Mouse (Mus musculus) liver, embryonic 11.5 days (tissue): ENCODE results near the gene Cnn3. TPM values are rescaled to one million over a fixed set of nuclear protein-coding genes. Genes with fewer than 3 reads are reported as not detected.

Source experiments
- ATAC-seq: fragments of 200-750 bp; cut with Nextera tagmentation; replicated peaks from 2 replicates; pipeline ENCODE4 v1.8.0; 2017; ENCODE audit warnings: moderate number of reproducible peaks, mild to moderate bottlenecking, moderate TSS enrichment, moderate library complexity; ENCODE audit not compliant: low FRiP score
- DNase-seq: peaks from one replicate; pipeline ENCODE4 v3.0.0-alpha.2; 2017; ENCODE audit warnings: low spot score
- H3K27ac ChIP-seq: fragments of 300-500 bp; sonication (generic); 2 replicates; pipeline ENCODE4 v1.5.1; 2014; ENCODE audit warnings: mild to moderate bottlenecking, low read depth, low read length, control low read depth
- H3K27me3 ChIP-seq: fragments of 300-500 bp; sonication (generic); replicated peaks from 2 replicates; pipeline ENCODE4 v1.6.1; 2014; ENCODE audit warnings: low read length, mixed read lengths; ENCODE audit not compliant: control insufficient read depth, insufficient read depth
- H3K36me3 ChIP-seq: fragments of 300-500 bp; sonication (generic); 2 replicates; pipeline ENCODE4 v1.6.1; 2014; ENCODE audit warnings: mild to moderate bottlenecking, low read length, moderate library complexity, mixed read lengths; ENCODE audit not compliant: control insufficient read depth, insufficient read depth
- H3K4me1 ChIP-seq: fragments of 300-500 bp; sonication (generic); replicated peaks from 2 replicates; pipeline ENCODE4 v1.6.1; 2014; ENCODE audit warnings: low read length, mixed read lengths; ENCODE audit not compliant: control insufficient read depth, insufficient read depth
- H3K4me2 ChIP-seq: fragments of 300-500 bp; sonication (generic); 2 replicates; pipeline ENCODE4 v1.6.1; 2014; ENCODE audit warnings: mild to moderate bottlenecking, control low read depth, moderate library complexity
- H3K4me3 ChIP-seq: fragments of 300-500 bp; sonication (generic); 2 replicates; pipeline ENCODE4 v1.5.1; 2014; ENCODE audit warnings: low read depth, low read length, control low read depth
- H3K9ac ChIP-seq: fragments of 300-500 bp; sonication (generic); 2 replicates; pipeline ENCODE4 v1.6.1; 2014; ENCODE audit warnings: low read depth, low read length, control low read depth
- H3K9me3 ChIP-seq: fragments of 300-500 bp; sonication (generic); 2 replicates; pipeline ENCODE4 v1.6.1; 2016; ENCODE audit warnings: low read length, inconsistent platforms, mixed read lengths; ENCODE audit not compliant: control insufficient read depth
- WGBS: fragments of 180-500 bp; shearing (Covaris S2); extraction: QIAGEN DNeasy Blood & Tissue Kit; methylation state at CpG from one replicate; pipeline ENCODE4 v1.1.7; 2014; 5-methylcytosine and 5-hydroxymethylcytosine counted together
- polyA plus RNA-seq: library from polyadenylated mRNA; unstranded; fragments of >200 nt; fragmentation: Nextera tagmentation; extraction: Ambion mirVana; gene quantifications from 2 replicates; pipeline ENCODE4 v1.2.1, GENCODE M21; 2014

Cnn3 gene
- polyA plus RNA-seq, 1 experiment from 2014 or later: 294 TPM

DNA sequence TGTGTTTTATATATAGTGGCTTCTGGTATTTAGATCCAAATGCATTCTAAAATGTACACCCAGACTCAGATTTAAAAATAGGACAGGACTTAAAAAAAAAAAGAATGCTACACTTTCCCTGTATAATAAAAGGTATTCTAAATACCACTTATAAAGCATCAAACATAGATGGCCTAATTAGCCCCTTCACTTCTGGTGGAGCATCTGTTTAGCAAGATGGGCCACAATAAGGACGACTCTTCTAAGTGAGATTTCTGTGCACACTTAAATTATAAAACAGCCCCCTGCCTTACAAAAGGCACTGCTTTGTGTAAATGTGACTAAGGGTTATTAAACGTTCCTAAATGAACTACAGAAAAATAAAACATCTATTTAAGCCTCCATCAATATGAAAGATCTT is 58.9 kb downstream of the Cnn3 start:
- no peak for ATAC-seq
- Histone ChIP-seq H3K9ac (no peak overlapping the region), H3K4me2 (no peak overlapping the region), H3K4me3 (no peak overlapping the region), H3K27me3 (no peaks in the 10 kb centered on the region), H3K36me3 (no peaks in the 10 kb centered on the region), H3K4me1 (peaks cover 8% of the 10 kb centered on the region), H3K9me3 (no peaks in the 10 kb centered on the region), H3K27ac (no peak overlapping the region)
- WGBS: 78% methylated on average over 2 of the region's 2 CpGs
- DNase-seq: no peak

GRCm38 (mm10) chr3:121489462-121490118 is 63.3 kb downstream of the Cnn3 start:
- 79% methylated on average over 12 of the region's 12 CpGs for WGBS
- Histone ChIP-seq H3K36me3 (no peaks in the 10 kb centered on the region), H3K9ac (no peak overlapping the region), H3K4me2 (no peak overlapping the region), H3K4me3 (no peak overlapping the region), H3K27me3 (no peaks in the 10 kb centered on the region), H3K9me3 (no peaks in the 10 kb centered on the region), H3K4me1 (no peaks in the 10 kb centered on the region), H3K27ac (no peak overlapping the region)
- DNase-seq (no peak), ATAC-seq (no peak)

- Histone ChIP-seq H3K9me3 (no peaks in the 10 kb centered on the region), H3K27me3 (no peaks in the 10 kb centered on the region), H3K36me3 (no peaks in the 10 kb centered on the region), H3K27ac (no peak overlapping the region), H3K4me3 (no peak overlapping the region), H3K9ac (no peak overlapping the region), H3K4me2 (no peak overlapping the region), H3K4me1 (no peaks in the 10 kb centered on the region)
- no peak for DNase-seq
- ATAC-seq: no peak
- WGBS: 50% methylated on average over 5 of the region's 5 CpGs
Observed at GRCm38 (mm10) chr3:121490941-121491340, 64.6 kb downstream of the Cnn3 start.

GRCm38 (mm10) chr3:121492026-121492425 is 65.7 kb downstream of the Cnn3 start:
- Histone ChIP-seq H3K4me1 (no peaks in the 10 kb centered on the region), H3K27me3 (no peaks in the 10 kb centered on the region), H3K9ac (no peak overlapping the region), H3K4me3 (no peak overlapping the region), H3K27ac (no peak overlapping the region), H3K36me3 (no peaks in the 10 kb centered on the region), H3K9me3 (no peaks in the 10 kb centered on the region), H3K4me2 (no peak overlapping the region)
- DNase-seq: no peak
- 53% methylated on average over 5 of the region's 5 CpGs for WGBS
- no peak for ATAC-seq

GRCm38 (mm10) chr3:121493997-121494421 is 67.7 kb downstream of the Cnn3 start:
- Histone ChIP-seq H3K36me3 (no peaks in the 10 kb centered on the region), H3K27me3 (no peaks in the 10 kb centered on the region), H3K9ac (no peak overlapping the region), H3K27ac (no peak overlapping the region), H3K4me1 (no peaks in the 10 kb centered on the region), H3K4me2 (no peak overlapping the region), H3K9me3 (no peaks in the 10 kb centered on the region), H3K4me3 (no peak overlapping the region)
- ATAC-seq (no peak), DNase-seq (no peak)
- WGBS: 73% methylated on average over 7 of the region's 7 CpGs

DNA sequence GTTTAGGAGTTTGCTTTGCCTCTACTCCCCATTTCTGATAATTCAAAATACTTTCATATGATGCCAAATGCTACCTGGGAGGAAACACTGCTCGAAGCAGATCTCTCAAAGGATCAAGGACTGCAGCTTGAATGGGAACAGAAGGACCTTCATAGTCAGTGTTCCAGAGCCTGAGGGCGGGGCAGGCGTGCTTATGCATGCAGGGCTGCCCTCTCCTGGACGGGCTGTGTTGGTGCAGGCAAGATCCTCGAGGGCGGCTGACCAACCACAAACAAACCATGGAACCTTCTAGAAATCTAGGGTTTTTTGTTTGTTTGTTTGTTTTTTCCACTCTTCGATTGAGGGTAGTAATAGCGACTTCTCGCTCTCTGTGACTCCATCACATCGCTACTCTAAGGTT is 73.9 kb downstream of the Cnn3 start:
- no peaks in the 10 kb centered on the region for H3K4me1 ChIP-seq
- no peak overlapping the region for H3K4me2 ChIP-seq
- no peaks in the 10 kb centered on the region for H3K36me3 ChIP-seq
- WGBS: 48% methylated on average over 10 of the region's 10 CpGs
- H3K4me3 ChIP-seq: no peak overlapping the region
- no peaks in the 10 kb centered on the region for H3K9me3 ChIP-seq
- H3K27ac ChIP-seq: no peak overlapping the region
- no peak overlapping the region for H3K9ac ChIP-seq
- DNase-seq (peak; percentile 56), ATAC-seq (0 out of 2 replicates have a peak, but pooled peaks have one; percentile 58)
- H3K27me3 ChIP-seq: peaks cover 3% of the 10 kb centered on the region

DNA sequence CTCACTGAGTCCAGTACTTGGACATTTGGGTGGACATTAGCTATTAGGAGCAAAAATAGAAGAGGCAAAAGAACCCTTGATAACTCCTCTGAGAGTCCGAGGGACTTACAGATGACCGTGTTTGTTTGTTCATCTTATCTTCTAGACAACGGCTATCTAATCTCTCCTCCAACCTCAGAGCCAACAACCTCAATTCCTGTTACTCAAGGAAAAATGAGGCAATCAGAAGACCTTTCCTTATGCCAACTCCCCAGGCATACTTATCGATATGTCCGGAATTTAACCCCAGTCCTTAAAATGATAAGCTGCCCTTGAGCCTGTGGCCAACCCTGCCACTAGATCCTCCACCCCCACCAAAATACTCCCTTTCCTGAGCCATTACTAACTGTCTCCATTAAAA is 74.4 kb downstream of the Cnn3 start:
- H3K27me3 ChIP-seq: peaks cover 3% of the 10 kb centered on the region
- H3K4me2 ChIP-seq: no peak overlapping the region
- WGBS: 50% methylated on average over 5 of the region's 5 CpGs
- H3K36me3 ChIP-seq: no peaks in the 10 kb centered on the region
- no peak overlapping the region for H3K4me3 ChIP-seq
- H3K9ac ChIP-seq: no peak overlapping the region
- no peaks in the 10 kb centered on the region for H3K9me3 ChIP-seq
- DNase-seq (no peak), ATAC-seq (no peak)
- H3K27ac ChIP-seq: no peak overlapping the region
- H3K4me1 ChIP-seq: no peaks in the 10 kb centered on the region

- no peaks in the 10 kb centered on the region for H3K9me3 ChIP-seq
- WGBS: 67% methylated on average over 8 of the region's 8 CpGs
Observed at GRCm38 (mm10) chr3:121504927-121505487, 78.7 kb downstream of the Cnn3 start.

DNA sequence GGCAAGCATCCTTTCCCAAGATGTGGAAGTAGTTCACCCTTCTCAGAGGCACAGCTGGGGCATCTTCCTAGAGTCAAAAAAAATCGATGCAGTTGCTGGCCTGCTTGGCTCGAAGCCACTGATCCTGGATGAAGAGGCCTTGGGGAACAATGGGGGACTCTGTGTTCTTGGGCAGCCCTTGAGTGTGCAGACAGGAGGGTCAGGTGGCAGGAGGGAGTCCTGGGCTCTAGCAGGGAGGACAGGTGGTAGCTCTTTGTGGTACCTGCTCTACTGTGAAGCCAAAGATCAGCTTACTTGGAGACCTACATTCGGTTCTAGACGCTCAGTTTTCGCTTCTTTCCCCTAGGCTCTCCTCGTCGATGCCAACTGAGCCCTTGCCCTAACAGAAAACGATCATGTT is 79.9 kb downstream of the Cnn3 start:
- Histone ChIP-seq H3K27me3 (peaks cover 3% of the 10 kb centered on the region), H3K4me3 (no peak overlapping the region), H3K9me3 (no peaks in the 10 kb centered on the region), H3K4me2 (no peak overlapping the region), H3K36me3 (no peaks in the 10 kb centered on the region), H3K27ac (no peak overlapping the region), H3K4me1 (no peaks in the 10 kb centered on the region), H3K9ac (no peak overlapping the region)
- ATAC-seq (no peak), DNase-seq (no peak)
- WGBS: 86% methylated on average over 8 of the region's 8 CpGs

More at GRCm38 (mm10) chr3:121504927-121505487, 78.7 kb downstream of the Cnn3 start:
- H3K27me3 ChIP-seq: peaks cover 3% of the 10 kb centered on the region
- ATAC-seq (no peak), DNase-seq (no peak)
- no peak overlapping the region for H3K27ac ChIP-seq
- H3K9ac ChIP-seq: no peak overlapping the region
- H3K36me3 ChIP-seq: no peaks in the 10 kb centered on the region
- no peak overlapping the region for H3K4me2 ChIP-seq
- H3K4me1 ChIP-seq: no peaks in the 10 kb centered on the region
- no peak overlapping the region for H3K4me3 ChIP-seq
